Mouse (Mus musculus) cortical plate, adult 2 months (tissue): Measurements from ENCODE around the gene Cox17. TPM values are rescaled to one million over a fixed set of nuclear protein-coding genes. Genes with fewer than 3 reads are reported as not detected.

Experiments used
- H3K27ac ChIP-seq: fragments of 200-500 bp; 2 replicates; pipeline ENCODE4 v1.5.1; 2012; ENCODE audit warnings: low read length, control low read depth, inconsistent platforms; ENCODE audit not compliant: insufficient read depth
- H3K4me1 ChIP-seq: fragments of 200-500 bp; 2 replicates; pipeline ENCODE4 v1.6.1; 2011; ENCODE audit warnings: low read length; ENCODE audit not compliant: control insufficient read depth, insufficient read depth
- H3K4me3 ChIP-seq: fragments of 200-500 bp; 2 replicates; pipeline ENCODE4 v1.5.1; 2011; ENCODE audit warnings: mild to moderate bottlenecking, low read length, control low read depth; ENCODE audit not compliant: insufficient read depth
- CTCF ChIP-seq: fragments of 200-500 bp; IDR thresholded peaks from 2 replicates; pipeline ENCODE4 v1.5.1; 2011; ENCODE audit warnings: mild to moderate bottlenecking, control low read depth, low read length; ENCODE audit not compliant: insufficient read depth; ENCODE audit errors: extremely low read depth
- POLR2A ChIP-seq: fragments of 200-500 bp; IDR thresholded peaks from 2 replicates; pipeline ENCODE4 v1.6.1; 2011; ENCODE audit warnings: mild to moderate bottlenecking, low read length, control low read depth; ENCODE audit not compliant: insufficient read depth; ENCODE audit errors: extremely low read depth
- polyA plus RNA-seq: library from polyadenylated mRNA; depleted of rRNA; stranded (reverse); fragments of >200 nt; gene quantifications from 2 replicates; pipeline ENCODE4 v1.2.3, GENCODE M21; 2012

Gene Cox17
- polyA plus RNA-seq, 1 experiment, result 239 TPM

DNA sequence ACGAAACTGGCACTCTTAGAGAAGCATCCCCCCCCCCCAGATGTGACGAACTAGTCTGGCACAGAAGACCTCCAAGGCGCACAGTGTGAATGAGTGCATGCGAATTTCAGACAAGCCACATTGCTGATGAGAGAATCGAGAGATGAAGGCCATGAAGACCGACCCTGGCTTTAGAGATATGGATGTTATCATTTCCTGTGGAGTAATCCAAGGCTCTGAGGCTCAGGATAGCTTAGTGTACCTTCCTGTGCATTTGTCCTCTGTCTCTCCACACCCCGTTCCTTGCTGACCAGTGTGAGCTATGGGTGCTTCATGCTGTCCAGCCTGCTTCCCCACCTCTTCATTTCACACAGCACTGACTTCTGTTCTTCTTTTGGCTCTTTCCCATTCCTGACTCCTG is 28.4 kb downstream of the Cox17 start:
- H3K4me1 ChIP-seq, result no peaks in the 10 kb centered on the region
- H3K4me3 ChIP-seq, result no peak overlapping the region
- H3K27ac ChIP-seq, result no peak overlapping the region
- TF ChIP-seq CTCF, result no peak
- TF ChIP-seq POLR2A, result no peak

DNA sequence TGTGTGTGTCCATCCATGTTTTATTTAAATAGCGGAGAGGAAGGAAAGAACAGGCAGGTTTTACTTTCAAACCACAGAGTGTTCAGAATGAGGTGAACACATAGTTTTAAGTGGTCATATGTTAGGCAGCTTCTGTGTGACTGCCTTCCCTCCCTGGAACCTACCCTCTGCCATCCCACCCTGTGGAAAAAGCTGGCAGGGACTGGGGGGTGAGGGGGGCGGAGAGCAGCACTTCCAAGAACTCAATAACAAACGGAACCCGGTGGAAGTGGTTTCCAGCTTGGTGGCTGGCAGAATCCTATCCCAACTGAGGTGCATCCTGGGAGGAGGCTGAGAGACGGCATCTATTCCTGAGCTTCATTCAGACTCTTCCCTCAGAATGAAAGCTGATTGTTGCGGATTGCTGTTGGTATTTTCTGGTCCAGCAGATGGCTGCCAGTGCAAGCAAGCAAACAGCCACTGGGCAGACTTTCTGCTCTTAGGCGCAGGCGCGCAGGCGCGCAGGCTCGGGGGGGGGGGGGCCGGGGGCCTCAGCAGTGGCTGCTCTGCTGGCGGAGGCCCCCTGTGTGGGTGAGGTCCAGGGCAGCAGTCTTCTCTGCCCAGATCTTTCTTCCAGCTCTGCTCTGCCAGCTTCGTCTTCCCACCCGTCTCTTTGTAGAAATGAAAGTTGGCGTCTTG is 29.5 kb downstream of the Cox17 start:
- Histone ChIP-seq H3K27ac (no peak overlapping the region), H3K4me1 (no peaks in the 10 kb centered on the region), H3K4me3 (peak overlapping the region; percentile 22)
- TF ChIP-seq POLR2A, result peak; percentile 49; the same call in 1 of the 2 replicates
- peak; percentile 36; the same call in 1 of the 2 replicates for TF ChIP-seq CTCF

DNA sequence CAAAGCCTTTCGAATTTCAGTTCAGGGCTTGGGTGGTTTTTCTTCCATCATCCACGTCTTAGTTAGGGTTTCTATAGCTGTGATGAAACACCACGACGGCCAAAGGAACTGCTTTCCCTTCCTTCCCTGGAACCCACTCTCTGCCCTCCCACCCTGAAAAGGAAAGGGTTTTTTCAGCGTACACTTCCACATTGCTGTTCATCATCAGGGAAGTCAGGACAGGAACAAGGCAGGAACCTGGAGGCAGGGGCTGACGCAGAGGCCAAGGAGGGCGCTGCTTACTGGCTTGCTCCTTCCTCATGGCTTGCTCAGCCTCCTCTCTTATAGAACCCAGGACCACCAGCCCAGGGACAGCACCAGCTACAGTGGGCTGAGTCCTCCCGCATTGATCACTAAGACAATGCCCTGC is 30.1 kb downstream of the Cox17 start:
- TF ChIP-seq CTCF, result no peak
- TF ChIP-seq POLR2A, result no peak
- Histone ChIP-seq H3K4me1 (no peaks in the 10 kb centered on the region), H3K4me3 (peak overlapping the region; percentile 22), H3K27ac (no peak overlapping the region)

DNA sequence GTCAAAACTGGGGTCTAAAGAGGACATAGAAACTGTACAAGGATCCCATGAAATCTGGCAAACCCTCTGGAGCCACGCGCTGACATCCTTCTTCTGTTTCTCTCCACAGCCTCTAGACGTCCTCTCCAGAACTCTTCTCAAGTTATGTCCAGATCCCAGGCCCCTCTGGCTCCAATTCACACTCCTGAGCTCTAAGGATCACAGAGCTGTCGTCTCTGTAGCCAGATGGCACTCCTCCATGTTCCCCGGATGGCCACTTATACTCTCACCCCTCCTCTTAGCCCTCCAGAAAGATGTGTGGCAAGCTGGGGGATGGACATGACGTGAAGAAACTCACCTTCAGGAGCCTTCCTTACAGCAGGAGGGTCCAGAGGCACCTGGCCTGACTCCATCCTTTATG is 30.8 kb downstream of the Cox17 start:
- Histone ChIP-seq H3K27ac (no peak overlapping the region), H3K4me1 (no peaks in the 10 kb centered on the region), H3K4me3 (no peak overlapping the region)
- TF ChIP-seq CTCF (no peak), POLR2A (no peak)

DNA sequence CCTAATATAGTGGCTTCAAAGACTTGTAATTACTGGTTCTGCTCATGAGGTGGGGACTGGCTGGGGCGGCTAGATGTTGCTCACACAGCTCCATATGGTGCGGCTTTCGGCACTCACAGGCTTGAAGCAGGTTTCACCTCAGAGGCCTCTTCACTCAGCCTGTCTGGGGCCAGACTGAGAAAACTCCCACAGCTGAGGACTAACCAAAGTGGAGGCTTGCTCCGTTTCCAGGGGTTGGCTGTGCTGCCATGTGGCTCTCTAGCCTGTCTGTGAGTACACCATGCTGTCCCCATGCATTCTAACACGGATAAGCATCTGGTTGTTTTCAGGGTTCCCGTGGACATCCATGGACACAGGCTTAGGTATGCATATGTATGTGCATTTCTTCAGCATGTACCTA is 31.8 kb downstream of the Cox17 start:
- TF ChIP-seq CTCF (no peak), POLR2A (no peak)
- Histone ChIP-seq H3K4me1 (no peaks in the 10 kb centered on the region), H3K4me3 (no peak overlapping the region), H3K27ac (no peak overlapping the region)

DNA sequence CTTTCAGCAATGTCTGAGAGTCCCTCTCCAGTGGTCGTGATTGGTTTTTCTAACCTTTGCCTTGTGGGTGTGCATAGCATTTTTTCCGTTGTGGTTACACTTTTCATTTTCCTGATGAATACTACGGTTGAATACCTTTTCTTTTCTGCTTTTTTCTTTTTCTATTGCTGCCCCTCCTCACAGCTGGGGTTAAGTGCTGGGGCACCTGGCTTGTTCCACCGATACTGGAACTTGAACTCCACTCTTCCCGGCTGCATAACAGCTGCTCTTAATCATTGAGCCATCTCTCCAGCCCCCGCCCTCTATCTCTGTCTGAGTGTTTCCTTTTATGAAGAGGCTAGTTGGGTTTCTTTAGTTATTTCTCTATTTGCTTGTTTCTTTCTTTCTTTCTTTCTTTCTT is 32.3 kb downstream of the Cox17 start:
- Histone ChIP-seq H3K27ac (no peak overlapping the region), H3K4me3 (no peak overlapping the region), H3K4me1 (no peaks in the 10 kb centered on the region)
- TF ChIP-seq POLR2A, result no peak
- no peak for TF ChIP-seq CTCF

DNA sequence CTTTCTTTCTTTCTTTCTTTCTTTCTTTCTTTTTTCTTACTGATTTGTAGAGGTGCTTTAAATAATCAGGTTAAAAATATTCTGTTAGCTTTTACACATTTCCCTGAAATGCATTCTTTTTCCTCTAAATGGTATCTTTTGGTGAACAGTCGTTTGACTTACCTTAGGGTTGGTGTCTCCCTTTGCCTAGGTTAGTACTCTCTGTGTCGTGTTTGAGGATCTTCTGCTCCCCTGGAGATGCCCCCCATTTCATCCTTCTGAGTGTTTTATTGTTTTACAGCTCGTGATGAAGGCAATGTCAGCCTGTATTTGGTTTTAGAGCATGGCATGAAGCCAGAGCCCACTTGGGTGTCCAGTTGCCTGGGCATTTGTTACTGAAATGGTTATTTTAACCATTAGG is 32.7 kb downstream of the Cox17 start:
- no peak overlapping the region for H3K4me3 ChIP-seq
- H3K27ac ChIP-seq, result no peak overlapping the region
- H3K4me1 ChIP-seq, result no peaks in the 10 kb centered on the region
- TF ChIP-seq POLR2A (no peak), CTCF (no peak)

DNA sequence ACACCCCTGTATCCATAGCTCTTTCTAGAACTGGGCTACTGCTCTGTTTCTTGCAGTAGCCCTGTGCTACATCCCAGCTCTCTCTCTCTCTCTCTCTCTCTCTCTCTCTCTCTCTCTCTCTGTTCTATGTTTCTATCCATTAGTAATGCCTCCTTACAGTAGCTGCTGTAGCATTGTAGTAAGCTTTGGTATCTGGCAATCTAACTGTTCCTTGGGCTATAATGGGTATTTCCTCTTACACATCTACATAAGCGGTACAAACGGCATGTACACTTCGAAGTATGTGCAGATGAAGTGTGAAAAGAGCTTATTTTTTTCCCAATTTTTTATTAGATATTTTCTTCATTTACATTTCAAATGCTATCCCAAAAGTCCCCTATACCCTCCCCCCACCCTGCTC is 33.1 kb downstream of the Cox17 start:
- H3K4me3 ChIP-seq, result no peak overlapping the region
- no peaks in the 10 kb centered on the region for H3K4me1 ChIP-seq
- no peak overlapping the region for H3K27ac ChIP-seq
- TF ChIP-seq CTCF (no peak), POLR2A (no peak)

DNA sequence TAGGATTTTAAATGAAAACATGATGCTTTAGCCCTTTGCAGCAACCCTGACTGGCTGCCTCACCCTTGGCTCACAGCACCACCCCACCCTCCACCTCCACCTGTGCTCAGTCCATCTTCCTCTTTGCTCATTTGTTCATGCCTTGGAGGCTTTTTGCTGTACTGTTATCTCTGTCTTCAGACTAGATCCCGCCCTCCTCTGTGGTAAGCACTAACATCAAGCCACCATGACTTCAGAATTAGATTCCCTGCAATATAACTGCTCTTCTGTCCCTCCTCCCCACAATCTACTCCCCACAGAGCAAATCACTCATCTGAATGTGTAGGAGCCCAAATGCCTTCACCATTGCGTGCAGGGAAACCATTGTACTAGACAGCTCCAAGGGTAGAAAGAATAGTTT is 36.9 kb downstream of the Cox17 start:
- Histone ChIP-seq H3K4me3 (no peak overlapping the region), H3K27ac (no peak overlapping the region), H3K4me1 (no peaks in the 10 kb centered on the region)
- TF ChIP-seq CTCF (no peak), POLR2A (no peak)

DNA sequence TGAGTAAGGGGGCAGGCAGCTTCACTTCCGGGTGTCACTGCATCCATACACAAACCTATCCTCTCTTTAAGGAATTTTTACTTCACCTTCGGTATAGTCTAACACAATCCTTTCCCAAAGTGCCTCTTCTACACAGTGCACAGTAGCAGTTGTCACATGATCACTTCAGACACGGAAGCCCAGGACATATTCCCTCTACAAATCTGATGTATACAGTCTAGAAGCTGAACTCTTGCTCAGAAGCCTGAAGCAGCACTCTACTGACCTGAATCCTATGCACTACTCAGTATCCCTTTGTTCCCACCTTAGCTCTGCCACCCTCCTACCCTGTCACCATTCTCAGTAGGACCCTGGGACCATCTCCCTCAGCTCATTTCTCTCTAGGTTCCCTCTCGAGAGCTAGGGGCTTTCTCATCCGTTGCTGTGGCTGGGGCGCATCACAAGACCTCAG is 38.4 kb downstream of the Cox17 start:
- Histone ChIP-seq H3K4me1 (no peaks in the 10 kb centered on the region), H3K4me3 (no peak overlapping the region), H3K27ac (no peak overlapping the region)
- TF ChIP-seq CTCF (no peak), POLR2A (no peak)

DNA sequence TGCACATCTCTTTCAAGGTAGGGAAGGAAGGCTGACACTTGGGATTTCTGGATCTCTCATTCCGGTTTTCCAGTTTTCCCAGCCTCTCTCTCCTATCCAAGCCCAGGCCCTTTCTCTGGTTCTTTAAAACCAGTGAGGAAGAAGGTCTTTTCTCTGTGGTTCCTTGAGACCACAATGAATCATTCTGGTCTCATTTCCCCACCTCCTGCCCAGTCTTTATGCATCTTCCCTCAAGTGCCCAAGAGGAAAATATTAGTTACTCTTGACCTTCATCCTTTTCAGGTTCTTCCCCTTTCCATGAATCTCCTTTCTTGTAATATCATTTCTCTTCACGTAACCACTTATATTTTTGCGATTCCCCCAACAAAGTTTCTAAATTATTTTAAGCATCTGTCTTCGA is 38.9 kb downstream of the Cox17 start:
- TF ChIP-seq POLR2A (no peak), CTCF (no peak)
- H3K27ac ChIP-seq, result no peak overlapping the region
- no peaks in the 10 kb centered on the region for H3K4me1 ChIP-seq
- no peak overlapping the region for H3K4me3 ChIP-seq

DNA sequence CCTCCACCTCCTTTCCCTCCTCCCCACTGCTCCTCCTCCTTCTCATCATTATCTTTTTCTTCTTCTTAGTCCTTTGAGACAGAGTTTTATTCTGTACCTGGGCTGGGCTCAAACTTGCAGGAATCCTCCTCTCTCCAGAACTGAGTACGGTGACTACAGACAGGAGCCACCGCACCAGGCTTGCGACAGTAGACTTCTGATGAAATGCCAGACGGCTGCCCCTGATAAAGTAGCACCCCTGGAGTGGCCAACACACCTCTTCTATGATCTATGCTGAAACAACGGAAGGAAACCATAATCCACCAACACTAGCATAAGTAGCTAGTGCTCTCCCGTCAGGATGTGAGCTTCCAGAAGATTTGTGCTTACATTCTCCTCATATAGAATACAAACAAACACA is 40.6 kb downstream of the Cox17 start:
- TF ChIP-seq CTCF (no peak), POLR2A (no peak)
- Histone ChIP-seq H3K4me1 (no peaks in the 10 kb centered on the region), H3K4me3 (no peak overlapping the region), H3K27ac (no peak overlapping the region)
